Mouse (Mus musculus) lung, postnatal 10 days (tissue): ENCODE data around the gene Slc19a2.
"Not testable (repeated sequence)": the region's sequence is repeated elsewhere in the genome, so short reads cannot be mapped to it uniquely, and the experiment has no call there.

Experiments
- DNase-seq: peaks from one replicate; pipeline ENCODE4 v3.0.0; 2021

Slc19a2 gene

DNA sequence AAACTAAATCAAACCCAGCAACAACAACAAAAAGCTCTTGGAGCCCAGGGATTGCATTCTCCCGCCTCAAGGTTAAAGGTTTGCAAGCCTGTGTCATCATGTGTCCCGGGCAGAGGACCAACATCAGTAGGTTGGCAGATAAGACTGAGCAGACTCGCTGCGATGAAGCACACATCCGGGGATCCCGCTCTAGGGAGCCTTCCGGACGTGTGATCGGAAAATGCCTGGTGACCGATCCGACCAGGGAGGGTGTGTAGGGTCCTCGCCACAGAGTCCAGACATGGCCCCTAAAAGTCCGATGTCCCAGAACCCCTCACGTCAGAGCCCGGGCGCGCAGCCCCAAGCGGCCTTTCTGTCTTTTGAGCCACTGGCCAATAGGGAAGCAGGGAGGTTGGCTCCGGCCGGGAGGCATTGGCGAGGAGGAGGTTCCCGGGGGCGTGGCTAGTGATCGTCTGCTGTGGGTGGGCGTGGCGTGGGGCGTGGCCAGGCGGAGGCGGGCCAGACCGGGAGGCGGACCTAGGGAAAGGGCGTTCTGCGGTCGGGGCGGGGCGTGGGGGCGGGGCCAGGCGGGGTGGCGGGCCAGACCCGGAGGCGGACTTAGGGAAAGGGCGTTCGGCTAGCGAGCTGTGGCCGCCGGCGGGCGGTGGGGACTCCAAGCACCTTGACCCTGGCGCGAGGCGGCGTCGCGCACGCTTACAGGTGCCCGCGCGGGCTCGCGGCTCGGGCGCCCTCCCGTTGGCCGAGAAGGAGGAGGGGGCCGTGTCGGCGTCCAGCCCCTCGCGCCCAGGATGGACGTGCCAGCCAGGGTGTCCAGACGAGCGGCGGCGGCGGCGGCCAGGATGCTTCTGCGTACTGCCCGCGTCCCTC lies at the start of gene Slc19a2:
Slc19a2 (plus strand) TSS at position 582 of the 867 bp plus-strand sequence.
- DNase-seq = peak; percentile 97

DNA sequence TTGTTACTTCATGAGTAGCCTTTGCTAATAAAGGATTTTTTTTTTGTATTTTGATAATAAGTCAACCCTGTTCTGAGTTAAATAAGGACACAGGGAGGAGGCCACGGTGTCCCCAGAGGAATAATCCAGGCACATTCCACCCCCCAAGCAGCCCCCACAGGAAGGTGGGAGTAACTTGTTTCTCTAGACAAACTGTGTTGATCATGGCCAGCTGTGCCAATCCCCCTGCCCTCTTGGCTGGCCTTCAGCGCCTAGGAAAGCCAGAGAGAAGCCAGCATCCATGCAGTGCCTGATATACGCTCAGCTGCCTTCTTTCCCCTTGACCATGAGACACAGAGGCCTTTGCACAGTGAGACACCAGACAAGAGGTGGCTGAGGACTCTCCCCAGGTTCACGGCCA lies 49.3 kb upstream of the Slc19a2 start:
- DNase-seq = no peak

DNA sequence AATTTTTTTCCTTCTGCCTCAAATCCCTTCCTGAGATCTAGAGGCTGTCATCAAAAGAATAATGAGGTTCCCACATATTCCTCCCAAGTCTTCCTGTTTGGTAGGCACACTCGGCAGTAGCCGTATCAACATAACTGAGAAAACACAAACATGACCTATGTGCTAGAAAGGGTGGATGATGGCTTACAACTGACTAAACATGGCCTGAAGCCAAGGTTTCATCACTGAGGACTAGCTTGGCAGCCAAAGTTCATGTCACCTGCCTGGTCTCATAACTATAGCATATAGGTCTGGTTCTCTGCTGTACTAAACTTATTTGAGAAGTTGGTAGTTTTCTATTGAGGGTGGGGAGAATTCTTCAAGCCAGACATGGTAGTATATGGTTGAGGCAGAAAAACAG lies 40.4 kb upstream of the Slc19a2 start:
- DNase-seq = no peak

DNA sequence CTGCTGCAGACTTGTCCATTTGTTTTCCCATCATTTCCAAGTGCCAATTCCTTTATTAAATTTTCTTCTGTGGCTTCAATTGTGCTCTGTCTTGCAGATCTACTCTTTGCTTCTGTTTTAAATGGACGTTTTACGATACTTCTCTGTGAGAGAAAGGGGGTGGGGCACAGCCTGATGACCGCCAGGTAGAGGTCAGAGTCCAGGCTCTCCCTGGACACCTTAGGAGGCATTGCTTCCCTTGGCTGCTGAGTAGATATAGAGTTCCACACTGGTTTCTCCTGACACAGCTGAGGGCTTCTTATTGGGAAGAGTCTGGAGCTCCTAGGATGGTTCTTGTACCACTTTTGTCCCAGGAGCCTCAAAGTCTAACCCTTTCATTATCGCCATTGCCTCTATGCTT lies 37.9 kb upstream of the Slc19a2 start:
- no peak for DNase-seq

DNA sequence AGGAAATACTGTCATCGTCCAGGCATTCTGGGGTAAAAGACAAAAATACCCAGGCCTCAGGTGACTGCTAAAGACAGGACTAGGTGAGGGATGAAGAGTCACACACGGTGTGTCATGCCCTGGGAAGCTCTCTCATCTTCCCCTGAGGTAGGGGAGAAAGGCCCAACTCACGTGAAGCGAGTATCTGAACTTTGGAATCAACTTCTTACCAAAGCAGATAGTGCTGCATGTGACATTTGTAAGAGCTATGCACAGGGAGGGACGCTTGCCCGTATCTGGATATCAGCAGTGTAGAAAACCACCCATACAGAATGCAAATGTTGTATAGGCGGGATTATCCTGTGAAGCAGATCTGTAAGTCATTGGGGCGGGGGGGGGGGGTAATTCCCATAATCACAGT lies 36.2 kb upstream of the Slc19a2 start:
- DNase-seq = no peak

DNA sequence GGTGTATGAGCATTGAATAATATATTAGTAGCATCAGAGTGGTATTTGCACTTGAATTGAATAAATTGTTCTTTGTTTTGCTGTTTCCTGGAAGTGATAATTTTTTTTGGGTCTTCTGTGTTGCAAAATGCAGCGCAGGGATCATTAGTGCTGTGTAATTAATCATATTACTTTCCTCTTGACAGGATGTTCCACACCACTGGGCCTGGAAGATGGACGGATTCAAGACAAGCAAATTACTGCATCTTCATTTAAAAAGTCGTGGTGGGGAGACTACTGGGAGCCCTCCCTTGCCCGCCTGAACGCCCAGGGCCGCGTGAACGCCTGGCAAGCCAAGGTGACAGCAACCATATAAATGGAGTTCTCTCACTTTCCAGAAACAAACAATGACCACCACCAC lies 34.7 kb upstream of the Slc19a2 start:
- DNase-seq = no peak

DNA sequence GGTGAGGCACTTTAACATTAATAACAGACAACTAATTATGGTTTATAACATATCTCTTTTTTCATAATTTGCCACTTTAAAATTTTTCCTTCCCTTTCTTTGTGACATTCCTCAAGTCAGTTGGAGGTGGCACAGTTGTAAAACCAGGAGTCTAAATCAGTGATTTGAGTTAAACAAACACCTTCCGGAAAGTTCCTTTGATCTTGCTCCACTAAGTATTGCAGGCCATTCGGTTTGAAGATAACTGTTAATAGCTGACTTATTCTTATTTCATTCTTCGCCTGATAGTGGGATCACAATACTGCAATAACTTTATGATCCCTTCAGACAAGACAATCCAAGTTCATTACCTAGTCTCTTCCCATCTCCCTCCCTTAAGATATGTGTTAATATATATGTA lies 33.7 kb upstream of the Slc19a2 start:
- DNase-seq = no peak

DNA sequence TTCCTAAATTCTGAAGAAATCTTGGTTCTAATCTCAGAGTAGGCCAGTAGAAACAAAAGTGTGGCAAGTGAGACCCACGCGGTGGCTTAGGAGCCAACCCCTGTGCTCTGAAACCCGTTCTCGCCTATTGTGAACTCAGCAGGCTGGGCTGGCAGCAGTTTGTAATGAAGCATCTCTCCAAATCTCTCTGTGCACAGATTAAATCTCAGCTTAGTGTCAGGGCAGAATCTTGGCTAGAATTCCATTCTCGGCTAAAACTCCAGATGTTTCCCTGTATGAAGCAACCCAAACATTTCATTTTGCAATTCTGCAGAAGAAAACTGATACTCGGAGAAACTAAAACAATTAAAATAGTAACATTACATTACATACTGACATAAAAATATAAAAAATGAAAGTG lies 33.3 kb upstream of the Slc19a2 start:
- peak; percentile 26 for DNase-seq

DNA sequence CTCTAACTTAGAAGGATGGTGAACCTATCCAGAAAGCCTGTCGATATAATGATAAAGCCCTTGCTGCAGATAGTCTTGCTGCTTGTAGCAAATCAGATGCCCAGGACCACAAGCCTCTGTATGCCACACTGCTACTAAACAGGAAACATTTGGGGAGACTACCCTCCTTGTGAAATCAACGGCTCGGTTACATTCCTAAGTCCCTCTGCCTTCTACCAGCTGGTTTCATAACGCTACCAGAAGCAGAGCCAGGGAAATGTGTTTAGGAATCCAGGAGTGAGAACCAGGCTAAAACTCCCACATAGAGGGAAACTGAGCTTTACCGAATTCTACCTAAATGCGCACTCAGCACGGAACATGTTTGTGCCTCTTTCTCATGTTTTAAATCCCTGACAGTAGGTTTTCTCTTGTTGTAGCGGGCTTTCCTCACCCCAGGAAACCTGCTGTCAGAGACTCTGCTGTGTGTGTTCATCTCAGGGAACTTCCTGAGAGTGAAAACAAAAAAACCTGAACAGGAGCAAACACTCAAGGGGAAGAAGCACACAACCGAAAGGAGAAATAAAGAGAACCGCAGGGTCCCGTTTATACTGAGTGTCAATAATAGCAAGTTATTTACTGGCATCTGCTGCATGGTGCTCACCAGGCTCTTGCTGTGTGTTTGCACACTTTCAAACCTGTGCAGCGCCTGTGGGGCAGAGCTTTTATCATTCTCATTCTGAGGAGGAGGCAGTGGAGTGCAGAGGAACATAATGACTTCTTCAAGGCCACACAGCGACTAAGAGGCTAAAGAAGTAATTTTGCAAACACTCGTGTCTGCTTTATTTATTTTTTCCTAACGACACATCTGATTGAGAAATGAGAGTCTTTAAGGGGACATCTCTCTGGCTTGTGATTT lies 30.8 kb upstream of the Slc19a2 start:
- DNase-seq = peak; percentile 5

DNA sequence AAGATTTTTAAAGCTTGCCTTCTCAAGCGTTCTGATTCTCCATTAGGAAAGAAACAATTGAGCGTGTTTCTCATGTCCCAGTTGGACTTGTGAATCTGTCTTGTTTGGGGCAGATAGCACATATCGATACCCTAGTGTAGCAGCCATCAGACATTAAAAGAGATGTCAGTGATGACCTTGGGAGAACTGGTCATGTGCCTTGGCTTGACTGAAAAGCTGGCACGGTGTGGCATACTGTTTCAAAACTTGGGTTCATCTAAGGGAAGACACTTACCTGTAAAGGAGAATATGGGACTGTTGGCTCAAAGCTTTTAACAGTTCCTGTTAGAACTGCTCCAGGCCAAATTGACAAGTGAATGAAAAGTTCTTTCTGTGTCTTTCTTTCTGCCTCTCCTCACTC lies 28.6 kb upstream of the Slc19a2 start:
- DNase-seq = no peak

DNA sequence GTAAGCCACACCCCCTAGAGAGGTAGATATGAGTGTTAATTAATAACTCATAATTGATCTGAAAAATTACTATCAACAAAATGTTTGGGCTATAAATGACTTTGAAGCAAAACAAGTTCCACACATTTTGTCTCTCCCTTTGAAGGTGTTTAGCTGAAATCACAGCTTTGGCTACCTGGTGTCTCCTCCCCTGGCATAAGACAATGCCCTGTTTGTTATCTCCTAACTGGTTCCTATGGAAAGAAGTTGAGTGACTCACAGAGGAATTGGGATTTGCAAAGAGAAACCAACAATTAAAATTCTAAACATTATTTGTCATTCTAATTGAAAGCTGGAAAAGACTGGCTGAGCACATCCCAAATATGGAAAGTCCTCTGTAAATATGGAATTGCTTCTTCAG lies 25.8 kb upstream of the Slc19a2 start:
- DNase-seq = no peak

DNA sequence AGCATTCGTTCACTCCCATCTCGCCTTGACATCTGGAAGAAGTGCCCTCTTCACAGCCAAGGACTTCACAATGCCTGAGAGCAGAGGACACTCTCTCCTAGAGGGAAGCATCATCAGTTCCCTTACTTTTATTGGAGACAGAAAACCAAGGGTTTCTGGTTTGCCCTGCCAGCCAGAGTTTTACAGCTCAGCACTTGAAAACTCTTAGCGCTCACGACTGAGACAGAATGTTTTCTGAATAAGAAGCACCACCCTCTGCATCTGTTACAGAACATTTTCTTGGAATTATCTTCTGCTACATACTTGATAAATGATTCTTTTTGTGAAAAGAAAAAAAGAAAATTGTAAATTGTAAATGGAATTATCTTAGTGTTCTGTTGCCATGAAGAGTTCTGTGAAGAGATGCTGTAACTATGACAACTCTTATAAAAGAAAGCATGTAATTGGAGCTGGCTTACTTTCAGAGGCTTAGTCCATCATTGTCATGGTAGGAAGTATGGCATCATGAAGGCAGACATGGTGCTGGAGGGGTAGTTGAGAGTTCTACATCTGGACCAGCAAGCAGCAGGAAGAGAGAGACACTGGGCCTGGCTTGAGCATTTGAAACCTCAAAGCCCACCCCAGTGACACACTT lies 16.8 kb upstream of the Slc19a2 start:
- not testable (repeated sequence) for DNase-seq

DNA sequence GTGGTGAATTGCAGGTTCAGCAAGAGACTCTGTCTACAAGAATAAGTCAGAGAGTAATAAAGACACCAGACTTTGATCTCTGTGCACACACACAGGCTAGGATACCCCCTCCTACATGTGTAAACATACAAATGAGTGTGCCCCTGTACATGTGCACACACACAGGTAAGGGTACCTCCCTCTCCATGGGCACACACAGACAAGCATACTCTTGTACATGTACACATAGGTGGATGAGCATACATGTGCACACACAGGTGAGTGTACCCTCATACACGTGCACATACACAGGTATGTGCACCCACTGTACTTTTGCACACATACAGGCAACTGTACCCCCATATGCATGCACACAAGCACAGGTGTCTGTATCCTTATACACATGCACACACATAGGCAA lies 15.4 kb upstream of the Slc19a2 start:
- no peak for DNase-seq

DNA sequence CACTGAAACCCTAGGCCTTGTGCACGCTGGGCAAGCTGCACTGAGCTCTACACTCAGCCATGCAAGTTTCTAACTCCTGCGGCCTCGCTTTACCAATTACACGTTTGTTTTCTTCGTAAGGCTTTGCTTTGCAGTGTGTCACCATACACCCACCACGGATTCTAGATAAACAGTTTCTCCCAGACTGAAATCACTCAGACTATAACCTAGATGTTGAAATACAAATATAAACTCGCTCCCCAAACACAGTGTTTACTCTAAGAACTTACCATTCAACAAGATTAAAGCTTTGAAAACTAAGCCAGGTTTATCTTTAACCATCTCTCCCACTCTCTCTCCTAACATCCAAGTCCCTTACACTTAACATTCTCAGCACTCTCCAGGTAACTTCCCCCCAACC lies 13.8 kb upstream of the Slc19a2 start:
- DNase-seq = no peak

DNA sequence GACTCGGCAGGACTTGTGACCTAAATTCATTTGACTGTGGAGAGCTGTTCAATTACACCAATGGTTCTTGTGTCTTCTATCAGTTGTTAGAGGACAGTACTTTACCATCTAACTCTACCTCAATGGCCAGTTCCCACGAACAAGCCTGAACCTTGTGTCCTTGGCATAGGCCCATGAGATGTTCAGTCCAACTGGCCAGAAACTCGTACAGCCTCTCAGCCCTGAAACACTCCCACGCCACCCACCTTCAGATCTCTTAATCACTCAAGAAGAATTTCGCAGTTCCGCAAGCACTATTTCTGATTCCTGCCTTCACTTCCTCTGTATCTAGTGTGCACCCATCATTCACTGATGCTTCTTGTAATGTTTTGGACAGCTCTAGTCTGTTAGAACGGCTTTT lies 12.8 kb upstream of the Slc19a2 start:
- no peak for DNase-seq

DNA sequence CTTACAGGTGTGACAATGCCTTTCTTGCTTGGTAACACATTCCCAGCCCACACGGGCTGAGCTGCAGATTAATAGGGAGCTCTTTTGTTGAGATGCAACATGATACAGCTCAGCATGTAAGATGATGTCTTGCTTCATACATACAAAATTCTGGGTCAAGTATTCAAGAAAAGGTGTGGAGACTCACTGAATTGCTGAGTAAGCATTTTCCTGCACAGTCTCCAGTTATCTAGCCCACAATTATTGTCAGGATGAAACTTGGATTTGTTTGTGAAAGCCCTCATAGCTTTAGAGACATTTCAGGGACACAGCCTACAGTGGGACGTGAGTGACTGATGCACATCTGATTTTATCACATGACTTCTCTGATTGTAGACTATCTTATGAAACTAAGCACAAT lies 7.4 kb upstream of the Slc19a2 start:
- DNase-seq = no peak

DNA sequence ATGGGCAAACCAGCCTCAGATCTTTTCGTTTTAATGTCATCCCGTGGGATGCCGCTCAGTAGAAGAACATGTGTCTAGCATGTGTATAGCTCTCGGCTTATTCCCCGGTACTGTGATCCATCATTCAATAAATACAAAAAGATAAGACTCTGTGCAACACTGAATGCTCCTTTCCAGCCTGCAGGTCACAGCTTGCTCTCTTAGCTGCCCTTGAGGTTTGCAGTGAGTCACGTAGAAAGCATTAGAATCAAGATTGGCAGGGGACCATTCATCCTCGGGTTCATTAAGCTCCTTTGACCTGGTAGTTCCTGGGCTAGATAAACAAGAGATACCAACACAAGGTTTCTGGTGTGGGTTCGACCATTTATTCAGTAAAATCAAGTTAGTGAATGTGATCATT lies 6.0 kb upstream of the Slc19a2 start:
- DNase-seq = no peak

DNA sequence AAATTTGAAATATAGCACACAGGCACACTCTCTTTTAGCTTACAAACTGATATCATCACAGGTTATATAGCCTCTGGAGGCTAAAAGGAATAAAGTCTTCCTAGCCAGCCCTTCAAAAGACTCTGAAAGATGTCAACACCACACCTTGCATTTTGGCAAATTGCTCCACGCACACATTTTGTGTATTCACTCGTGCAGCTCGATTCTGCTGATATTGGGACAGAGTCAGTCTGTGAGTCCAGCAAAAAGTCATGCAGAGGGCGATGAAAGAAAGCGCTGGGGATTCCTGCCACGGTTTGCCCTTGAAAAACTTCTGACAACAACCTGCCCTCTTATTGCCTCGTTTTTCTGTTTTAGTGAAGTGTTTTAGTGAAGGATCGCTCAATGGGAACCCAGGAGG lies 1.4 kb upstream of the Slc19a2 start:
- no peak for DNase-seq

DNA sequence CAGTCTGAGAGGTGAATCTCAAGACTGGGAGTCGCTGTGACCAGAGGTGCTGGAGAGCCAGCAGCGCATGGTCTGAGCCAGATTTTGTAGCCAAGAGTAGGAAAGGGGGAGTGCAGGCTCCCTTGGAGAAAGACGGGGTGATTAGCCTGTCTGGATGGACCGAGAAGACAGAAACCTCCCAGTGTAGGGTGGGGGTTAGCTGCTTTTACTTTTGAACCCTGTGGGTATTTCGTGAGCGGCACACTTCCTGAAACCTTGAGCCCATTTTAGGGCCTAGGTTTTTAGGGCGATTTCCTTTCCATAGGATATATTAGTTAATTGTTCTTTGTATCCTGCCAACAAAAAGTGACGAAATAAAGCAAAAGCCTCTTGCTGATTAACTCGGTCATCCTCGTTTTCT lies 875 bp upstream of the Slc19a2 start:
- peak; percentile 30 for DNase-seq

DNA sequence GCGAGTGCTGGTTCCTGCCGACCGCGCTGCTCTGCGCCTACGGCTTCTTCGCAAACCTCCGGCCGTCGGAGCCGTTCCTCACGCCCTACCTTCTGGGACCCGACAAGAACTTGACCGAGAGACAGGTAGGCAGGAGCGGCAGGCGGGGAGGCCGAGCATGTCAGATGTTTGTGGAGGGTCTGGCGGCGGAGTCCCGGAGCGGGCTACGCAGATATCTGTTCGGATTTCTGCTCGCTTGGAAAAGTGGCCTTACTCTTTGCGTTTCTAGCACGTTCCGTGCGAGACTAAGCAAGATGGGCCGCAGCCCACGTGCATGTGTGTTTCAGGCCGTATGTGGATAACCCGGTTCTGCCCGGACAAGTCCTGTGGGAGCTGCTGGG lies 476 bp downstream of the Slc19a2 start:
- DNase-seq = no peak

DNA sequence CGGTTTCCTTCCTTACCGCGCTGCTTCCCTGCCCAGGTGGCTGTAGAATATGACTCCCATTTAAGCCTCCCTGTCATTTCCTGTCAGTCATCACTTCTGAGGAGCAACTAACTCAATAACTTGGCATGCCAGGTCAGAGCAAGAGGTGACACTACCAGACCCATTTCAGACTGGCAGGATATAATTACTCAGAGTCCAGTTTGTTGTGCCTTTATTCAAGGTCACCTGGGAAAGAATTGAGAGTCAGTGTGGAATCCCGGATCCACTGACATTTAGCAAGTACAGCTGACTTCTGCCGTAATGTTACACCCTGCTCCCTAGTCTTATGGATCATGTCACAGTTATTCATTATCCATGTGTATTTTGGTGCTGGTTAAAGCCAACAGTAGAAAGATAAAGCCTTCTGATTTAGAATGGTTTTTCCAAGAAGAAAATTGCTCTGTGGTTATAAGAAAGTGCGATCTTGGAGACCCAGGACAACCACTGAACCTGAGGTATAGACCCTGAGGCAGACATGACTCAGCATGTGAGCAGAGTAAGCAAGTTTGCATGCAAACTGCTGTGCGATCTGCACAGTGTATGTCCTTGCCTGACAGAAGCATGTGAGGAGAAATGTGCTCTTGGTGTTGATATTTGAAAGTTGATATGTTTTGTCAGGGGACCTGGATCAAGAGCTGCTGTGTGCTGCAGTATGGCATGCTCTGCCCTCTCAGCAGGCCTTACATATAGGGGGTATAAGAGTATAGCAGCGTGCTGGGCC lies 1.7 kb downstream of the Slc19a2 start:
- no peak for DNase-seq

DNA sequence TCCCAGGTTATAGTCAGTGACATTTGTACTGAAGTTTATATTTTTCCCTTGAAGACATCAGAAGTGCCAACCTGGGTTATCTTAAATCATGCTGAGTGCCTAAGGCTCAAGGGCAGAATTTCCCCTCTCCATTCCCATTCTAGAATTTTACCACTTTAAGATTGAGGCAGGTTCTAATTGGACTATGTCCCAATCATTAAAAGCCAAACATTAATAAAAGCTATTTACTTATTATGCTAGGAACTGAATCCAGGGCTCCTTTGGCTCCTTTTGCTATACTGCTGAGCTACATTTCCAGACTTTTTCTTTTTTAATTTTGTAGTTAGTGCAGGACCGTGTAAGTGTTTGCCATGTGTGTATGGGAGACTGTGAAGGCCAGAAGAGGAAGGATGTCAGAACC lies 2.6 kb downstream of the Slc19a2 start:
- DNase-seq = no peak

DNA sequence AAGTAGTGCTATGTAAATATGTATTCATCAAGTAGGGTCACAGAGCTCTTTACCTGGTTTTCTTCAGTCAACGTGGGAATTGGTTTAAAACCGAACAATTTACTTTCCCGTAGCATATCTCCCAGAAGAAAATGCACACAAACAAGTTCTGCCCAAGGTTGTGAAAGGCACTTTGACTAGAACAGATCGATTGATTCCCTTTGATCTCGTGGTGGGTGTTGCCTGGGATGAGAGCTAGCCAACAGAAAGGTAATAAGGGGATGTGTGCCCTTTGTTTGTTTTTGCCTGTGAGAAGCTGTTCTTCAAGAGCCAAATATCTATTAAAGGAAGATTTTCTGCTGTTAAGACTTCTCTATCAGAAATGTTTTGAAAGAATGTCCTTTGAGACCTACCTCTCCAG lies 3.7 kb downstream of the Slc19a2 start:
- DNase-seq = no peak
